Mouse (Mus musculus): ENCODE measurements around the gene Mthfd1l. TPM values are rescaled to one million over a fixed set of nuclear protein-coding genes. Genes with fewer than 3 reads are reported as not detected.
A peak's percentile ranks its signal among the peaks of the same experiment; 100 is the strongest.

Mthfd1l gene
- total RNA-seq, 4 experiments from 2014 or later: 0.72 to 1.9 (median 1.2) TPM

- DNase-seq (ENCODE audit: low spot score): peak; percentile 91
Measured at GRCm38 (mm10) chr10:4079643-4080244, 106.8 kb downstream of the Mthfd1l start.

- no peak for DNase-seq (ENCODE audit: low spot score)
Measured at GRCm38 (mm10) chr10:4083609-4084008, 110.7 kb downstream of the Mthfd1l start.

- DNase-seq (ENCODE audit: low spot score): no peak
Measured at GRCm38 (mm10) chr10:4084907-4085306, 112.0 kb downstream of the Mthfd1l start.

GRCm38 (mm10) chr10:4085363-4086141 lies 112.6 kb downstream of the Mthfd1l start:
- no peak for DNase-seq (ENCODE audit: low spot score)

GRCm38 (mm10) chr10:4087563-4087962 lies 114.6 kb downstream of the Mthfd1l start:
- no peak for DNase-seq (ENCODE audit: low spot score)

GRCm38 (mm10) chr10:4088744-4089414 lies 116.0 kb downstream of the Mthfd1l start:
- no peak for DNase-seq (ENCODE audit: low spot score)

- no peak for DNase-seq (ENCODE audit: low spot score)
Measured at GRCm38 (mm10) chr10:4089885-4090284, 117.0 kb downstream of the Mthfd1l start.

GRCm38 (mm10) chr10:4092990-4093389 lies 120.1 kb downstream of the Mthfd1l start:
- DNase-seq (ENCODE audit: low spot score): no peak

GRCm38 (mm10) chr10:4094093-4094817 lies 121.3 kb downstream of the Mthfd1l start:
- no peak for DNase-seq (ENCODE audit: low spot score)

GRCm38 (mm10) chr10:4096151-4096550 lies 123.2 kb downstream of the Mthfd1l start:
- DNase-seq (ENCODE audit: low spot score): no peak

- no peak for DNase-seq (ENCODE audit: low spot score)
Measured at GRCm38 (mm10) chr10:4100007-4100406, 127.1 kb downstream of the Mthfd1l start.

GRCm38 (mm10) chr10:4105676-4106528 lies 133.0 kb downstream of the Mthfd1l start:
- peak; percentile 26 for DNase-seq (ENCODE audit: low spot score)

- peak; percentile 76 for DNase-seq (ENCODE audit: low spot score)
Measured at GRCm38 (mm10) chr10:4107661-4108338, 134.9 kb downstream of the Mthfd1l start.

- no peak for DNase-seq (ENCODE audit: low spot score)
Measured at GRCm38 (mm10) chr10:4108462-4108861, 135.5 kb downstream of the Mthfd1l start.

GRCm38 (mm10) chr10:4111095-4111794 lies 138.3 kb downstream of the Mthfd1l start:
- DNase-seq (ENCODE audit: low spot score): no peak

GRCm38 (mm10) chr10:4111795-4112139 lies 138.8 kb downstream of the Mthfd1l start:
- DNase-seq (ENCODE audit: low spot score): peak; percentile 44

- DNase-seq (ENCODE audit: low spot score): peak; percentile 58
Measured at GRCm38 (mm10) chr10:4112611-4113327, 139.9 kb downstream of the Mthfd1l start.

- no peak for DNase-seq (ENCODE audit: low spot score)
Measured at GRCm38 (mm10) chr10:4113328-4113658, 140.4 kb downstream of the Mthfd1l start.

GRCm38 (mm10) chr10:4116653-4117052 lies 143.7 kb downstream of the Mthfd1l start:
- DNase-seq (ENCODE audit: low spot score): no peak

Data from heart, adult 8-10 months (tissue).